Mouse (Mus musculus) cerebellum, postnatal 14 days (tissue): ENCODE measurements around the gene Kdm5b.

Experiments
- DNase-seq, 2 experiments: peaks; one replicate each; pipeline ENCODE4 v3.0.0; 2021; ENCODE audit warnings: mixed read lengths in 2 of 2

The Kdm5b gene

DNA sequence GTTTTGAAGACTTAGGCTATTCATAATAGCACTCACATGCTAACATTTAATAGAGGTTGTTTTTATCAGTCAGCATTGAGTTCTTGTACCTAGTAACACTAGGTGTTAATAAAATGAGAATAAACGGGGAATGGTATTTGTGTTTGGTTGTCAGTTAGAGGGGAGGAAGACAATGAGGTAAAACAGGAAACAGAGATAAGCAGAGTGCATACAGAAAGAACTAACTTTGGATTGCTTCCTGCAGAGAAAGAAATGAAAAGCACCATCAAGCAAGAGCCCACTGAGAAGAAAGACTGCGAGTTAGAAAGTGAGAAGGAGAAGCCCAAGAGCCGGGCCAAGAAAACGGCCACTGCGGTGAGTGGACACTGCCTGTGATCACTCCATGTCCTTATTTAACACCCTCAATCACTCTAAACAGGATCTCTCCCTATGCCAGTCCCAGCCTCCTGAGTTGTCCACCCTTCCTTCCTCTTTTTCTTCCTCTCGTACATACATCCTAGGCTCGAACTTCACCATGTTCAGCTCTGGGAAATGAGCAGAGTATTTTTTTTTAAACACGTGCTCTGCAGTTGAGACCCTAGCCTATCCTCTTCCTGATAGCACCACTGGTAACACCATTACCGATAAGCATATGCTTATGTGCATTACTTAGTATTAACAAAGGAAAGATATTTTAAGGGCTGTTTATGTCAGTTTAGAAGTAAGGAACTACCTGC lies 37.5 kb downstream of the Kdm5b start:
- DNase-seq, result no peak

GRCm38 (mm10) chr1:134604086-134604485 lies 44.1 kb downstream of the Kdm5b start:
- no peak for DNase-seq

DNA sequence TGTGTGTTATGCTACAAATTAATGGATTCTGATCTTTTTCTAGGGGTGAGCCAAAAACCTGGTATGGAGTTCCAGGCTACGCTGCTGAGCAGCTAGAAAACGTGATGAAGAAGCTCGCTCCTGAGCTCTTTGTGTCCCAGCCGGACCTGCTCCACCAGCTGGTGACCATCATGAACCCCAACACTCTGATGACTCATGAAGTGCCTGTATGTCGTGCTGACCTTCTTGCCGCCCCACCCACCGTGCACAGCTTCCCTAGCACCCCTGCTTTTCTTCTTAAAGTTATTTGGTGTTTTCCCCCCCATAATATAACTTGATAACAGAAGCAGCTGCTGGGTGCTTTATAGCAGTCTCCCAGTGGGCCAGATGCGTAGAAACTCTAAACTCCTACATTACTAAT lies 45.7 kb downstream of the Kdm5b start:
- no peak for DNase-seq

GRCm38 (mm10) chr1:134606381-134606780 lies 46.4 kb downstream of the Kdm5b start:
- DNase-seq, result no peak

GRCm38 (mm10) chr1:134607279-134607678 lies 47.3 kb downstream of the Kdm5b start:
- DNase-seq, result no peak

DNA sequence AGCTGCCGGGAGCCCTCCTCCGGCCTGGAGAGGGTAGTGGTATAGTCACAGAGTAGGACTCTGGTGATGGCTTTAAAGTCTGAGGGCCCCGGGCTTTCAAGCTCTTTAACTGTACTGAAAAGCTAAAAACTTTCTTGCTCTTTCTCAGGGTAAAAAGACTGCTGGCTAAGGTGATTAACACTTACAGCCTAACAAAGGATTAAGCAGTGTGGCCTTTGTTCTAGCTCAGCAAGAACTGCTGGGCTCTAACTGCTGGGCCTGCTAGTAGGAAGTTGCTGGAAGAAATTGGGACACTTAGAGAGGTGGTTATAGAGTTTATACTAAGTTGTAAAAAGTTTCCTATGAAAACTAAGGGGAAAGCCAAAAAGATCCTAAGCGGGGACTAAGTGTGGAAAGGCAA lies 49.2 kb downstream of the Kdm5b start:
- DNase-seq, result no peak

- DNase-seq, result no peak
These were observed 54.6 kb downstream of the Kdm5b start for GRCm38 (mm10) chr1:134614554-134614953.

DNA sequence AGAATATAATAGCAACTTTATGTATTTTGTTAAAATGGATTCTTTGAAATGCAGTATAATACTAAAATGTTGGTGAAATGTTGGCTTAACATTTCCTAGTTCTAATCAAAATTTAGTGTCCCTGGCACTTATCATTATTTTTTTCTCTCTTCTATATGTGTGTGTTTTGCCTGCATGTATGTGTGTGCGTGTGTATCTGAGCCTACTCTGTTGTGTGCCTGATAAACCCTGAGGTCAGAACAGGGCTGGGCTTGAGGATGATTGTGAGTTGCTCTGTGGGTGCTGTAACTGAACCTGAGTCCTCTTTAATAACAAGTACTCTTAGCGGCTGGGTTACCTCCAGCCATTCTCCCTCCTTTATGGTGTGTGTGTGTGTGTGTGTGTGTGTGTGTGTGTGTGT lies 55.0 kb downstream of the Kdm5b start:
- DNase-seq, result no peak

DNA sequence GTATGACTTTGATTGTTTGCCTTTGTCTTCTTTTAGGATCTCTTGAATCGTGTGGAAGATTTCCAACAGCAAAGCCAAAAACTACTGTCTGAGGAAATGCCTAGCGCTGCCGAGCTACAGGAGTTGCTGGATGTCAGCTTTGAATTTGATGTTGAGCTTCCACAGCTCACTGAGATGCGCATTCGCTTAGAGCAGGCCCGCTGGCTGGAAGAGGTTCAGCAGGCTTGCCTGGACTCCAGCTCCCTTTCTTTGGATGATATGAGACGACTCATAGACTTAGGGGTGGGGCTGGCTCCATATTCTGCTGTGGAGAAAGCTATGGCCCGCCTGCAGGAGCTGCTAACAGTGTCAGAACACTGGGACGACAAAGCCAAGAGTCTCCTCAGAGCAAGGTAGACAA lies 57.7 kb downstream of the Kdm5b start:
- DNase-seq, result no peak

DNA sequence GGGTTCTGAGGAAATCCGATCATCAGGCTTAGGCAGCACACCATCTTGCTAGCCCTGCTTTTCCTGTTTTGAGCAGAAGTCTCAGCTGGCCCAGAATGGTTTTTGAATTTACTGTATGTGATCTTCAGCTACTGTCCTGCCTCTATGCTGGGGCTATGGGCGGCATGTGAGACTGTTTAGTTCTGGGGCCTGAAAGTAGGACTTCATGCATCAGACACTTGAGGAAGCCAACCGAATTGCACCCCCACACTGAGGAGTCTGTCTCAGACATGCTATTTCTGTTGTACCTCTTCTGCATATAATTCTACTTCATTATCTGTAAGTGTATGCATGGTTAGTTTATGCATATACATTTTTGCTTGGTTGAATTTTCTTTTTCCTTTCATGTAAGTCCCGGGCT lies 65.4 kb downstream of the Kdm5b start:
- no peak for DNase-seq

DNA sequence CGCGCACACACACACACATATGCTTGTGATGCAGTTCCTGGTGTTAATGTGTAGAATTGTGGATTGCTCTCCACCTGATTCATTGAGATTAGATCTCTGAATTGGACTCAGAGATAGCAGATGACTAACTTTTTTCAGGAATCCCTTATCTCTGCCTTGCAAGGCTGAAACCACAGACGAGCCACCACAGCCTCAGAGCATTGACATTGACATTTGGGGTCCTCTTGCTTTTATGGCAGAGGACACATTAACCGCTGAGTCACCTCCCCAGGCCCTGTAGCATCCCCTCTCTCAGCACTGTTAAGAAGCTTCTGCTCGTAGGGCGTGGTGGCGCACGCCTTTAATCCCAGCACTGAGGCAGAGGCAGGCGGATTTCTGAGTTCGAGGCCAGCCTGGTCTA lies 69.5 kb downstream of the Kdm5b start:
- no peak for DNase-seq

DNA sequence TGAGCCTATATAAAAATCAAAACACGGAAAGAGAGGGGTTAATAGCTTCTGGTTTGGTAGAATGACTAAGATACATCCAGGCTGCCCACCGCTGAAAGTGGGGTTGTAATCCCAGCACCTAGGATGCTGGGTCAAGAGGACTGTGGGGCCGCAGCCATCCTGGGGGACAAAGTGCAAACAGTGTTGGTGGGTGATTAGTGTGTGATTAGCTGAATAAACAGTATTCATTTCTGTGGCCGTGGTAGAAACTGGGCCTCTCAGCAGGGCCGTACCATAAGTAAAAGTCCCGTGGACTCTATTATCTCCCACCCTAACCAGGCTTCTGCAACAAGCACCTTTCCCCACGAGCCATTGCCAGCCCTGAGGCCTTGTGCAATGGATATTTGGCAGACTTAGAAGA lies 74.3 kb downstream of the Kdm5b start:
- no peak for DNase-seq

GRCm38 (mm10) chr1:134636245-134636644 lies 76.3 kb downstream of the Kdm5b start:
- DNase-seq, result no peak

DNA sequence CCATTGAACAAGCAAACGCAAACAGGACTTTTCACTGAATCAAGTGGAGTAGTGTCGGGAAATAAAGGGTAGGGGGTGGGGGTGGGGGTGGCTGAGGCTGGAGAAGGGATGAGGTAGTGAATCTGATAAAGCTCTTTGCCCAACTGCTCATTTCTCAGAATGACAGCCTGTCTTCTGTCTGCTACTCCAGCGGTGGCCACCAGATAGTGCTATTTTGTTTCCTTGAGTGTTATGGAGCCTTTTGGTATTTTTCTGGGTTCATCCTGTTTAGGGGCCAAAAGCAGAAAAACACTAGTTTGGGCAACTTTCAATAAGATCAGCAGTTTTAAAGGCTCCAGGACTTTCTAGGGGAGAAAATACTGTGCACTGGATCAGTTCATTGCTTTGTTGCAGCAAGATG lies 76.7 kb downstream of the Kdm5b start:
- peak; percentile 77 to 80 for DNase-seq

GRCm38 (mm10) chr1:134638041-134638440 lies 78.1 kb downstream of the Kdm5b start:
- DNase-seq, result no peak

DNA sequence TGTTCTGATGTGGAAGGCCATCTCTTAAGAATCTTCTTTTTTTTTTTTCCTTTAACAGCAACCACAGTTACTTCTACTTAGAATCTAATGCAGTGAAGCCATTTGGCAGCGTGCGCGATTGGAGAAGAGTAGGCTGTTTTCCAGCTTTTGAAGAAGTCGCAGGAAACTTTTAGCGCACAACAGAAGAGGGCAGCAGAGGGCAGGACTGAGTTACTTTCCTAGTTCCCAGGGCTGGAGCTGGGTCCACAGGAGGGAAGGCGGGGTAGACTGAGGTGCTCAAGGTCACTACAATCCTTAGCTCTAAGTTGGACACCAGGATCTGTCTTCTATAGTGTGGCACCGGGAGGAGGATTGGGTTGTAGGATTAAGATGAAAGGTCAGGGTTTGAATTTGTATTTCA lies 78.6 kb downstream of the Kdm5b start:
- peak; percentile 84 to 89 for DNase-seq

GRCm38 (mm10) chr1:134639460-134639859 lies 79.5 kb downstream of the Kdm5b start:
- peak; percentile 58 to 69 for DNase-seq

GRCm38 (mm10) chr1:134641507-134641906 lies 81.5 kb downstream of the Kdm5b start:
- peak in 1 of 2 experiments; percentile 75 for DNase-seq

DNA sequence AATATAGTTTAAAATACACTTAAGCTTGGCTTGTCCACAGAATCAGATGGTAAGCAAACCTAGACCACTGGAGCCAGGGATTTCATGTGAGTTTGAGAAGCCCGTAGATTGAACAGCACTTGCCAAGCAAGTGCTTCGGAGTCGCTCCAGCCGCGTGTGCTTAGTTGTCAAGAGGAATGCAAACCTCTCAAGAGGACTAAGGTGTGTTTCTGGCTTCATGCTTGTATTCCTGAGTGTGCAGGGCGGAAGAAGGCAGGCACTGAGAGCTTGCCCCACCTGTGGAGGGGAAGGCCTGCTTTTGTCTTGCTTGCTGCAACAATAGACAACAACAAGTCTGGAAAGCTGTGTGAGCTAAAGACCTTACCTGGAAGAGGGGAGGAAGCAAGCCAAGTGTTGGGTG lies 83.7 kb downstream of the Kdm5b start:
- DNase-seq, result no peak

DNA sequence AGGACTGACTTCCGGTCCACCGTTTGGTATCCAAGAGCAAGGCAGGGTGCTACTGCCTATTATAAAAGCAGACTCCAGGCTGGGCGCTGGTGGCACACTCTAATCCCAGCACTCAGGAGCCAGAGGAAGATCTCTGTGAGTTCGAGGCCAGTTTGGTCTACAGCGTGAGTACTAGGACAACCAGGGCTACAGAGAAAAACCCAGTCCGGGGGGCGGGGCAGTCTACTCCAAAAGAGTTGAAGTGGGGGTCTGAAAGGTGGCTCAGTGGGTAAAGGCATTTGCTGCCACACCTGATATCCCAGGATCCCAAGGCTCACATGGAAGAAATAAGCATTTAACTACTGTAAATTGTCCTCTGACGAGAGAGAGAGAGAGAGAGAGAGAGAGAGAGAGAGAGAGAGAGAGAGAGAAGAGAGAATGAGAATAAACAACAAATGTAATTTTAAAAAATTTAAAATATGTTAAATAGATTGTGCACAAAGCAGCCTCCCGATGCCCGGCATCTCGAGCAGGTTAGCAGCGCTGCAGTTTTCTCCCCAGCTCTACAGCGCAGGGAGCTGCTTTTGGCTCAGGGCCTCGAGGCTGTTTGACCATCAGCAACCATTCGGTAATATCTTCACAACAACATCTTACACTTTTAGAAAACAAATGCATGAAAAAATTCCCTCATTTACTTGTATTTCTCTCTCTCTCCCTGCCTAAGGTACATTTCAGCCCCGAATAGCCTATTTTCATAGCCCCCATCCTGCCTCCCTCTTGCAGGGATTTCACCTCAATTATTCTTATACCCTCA lies 85.6 kb downstream of the Kdm5b start:
- peak; percentile 54 to 57 for DNase-seq

GRCm38 (mm10) chr1:134646261-134646962 lies 86.4 kb downstream of the Kdm5b start, which contains the start of gene Syt2:
Syt2 (plus strand) TSS chr1:134646677.
- DNase-seq, result peak; percentile 68 to 75

DNA sequence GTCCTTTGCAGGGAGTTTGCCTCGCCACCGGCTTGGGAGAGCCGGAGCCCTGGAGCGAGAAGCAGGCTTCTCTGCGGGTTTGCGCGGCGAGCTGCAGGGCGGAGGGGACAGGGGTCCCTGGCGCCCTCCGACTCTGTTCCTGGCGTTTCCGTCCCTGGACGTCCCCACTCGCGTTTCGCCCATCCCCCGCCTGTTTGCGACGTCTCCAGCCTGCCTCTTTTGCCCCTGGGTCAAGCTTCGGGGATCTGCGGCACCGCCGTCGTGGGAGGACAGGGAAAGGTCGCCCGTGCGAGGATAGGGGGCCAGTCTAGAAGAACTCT lies 87.0 kb downstream of the Kdm5b start:
- peak in 1 of 2 experiments; percentile 46 for DNase-seq

GRCm38 (mm10) chr1:134647591-134647990 lies 87.6 kb downstream of the Kdm5b start:
- DNase-seq, result no peak

GRCm38 (mm10) chr1:134650816-134651215 lies 90.8 kb downstream of the Kdm5b start:
- peak; percentile 58 to 72 for DNase-seq
